Mouse (Mus musculus) liver, embryonic 12.5 days (tissue): Measurements from ENCODE around the gene Phc1. TPM values are rescaled to one million over a fixed set of nuclear protein-coding genes. Genes with fewer than 3 reads are reported as not detected.
A peak's percentile ranks its signal among the peaks of the same experiment; 100 is the strongest.

Source experiments
- ATAC-seq: fragments of 200-750 bp; cut with Nextera tagmentation; 2 replicates; pipeline ENCODE4 v1.8.0; 2017; ENCODE audit warnings: moderate number of reproducible peaks, mild to moderate bottlenecking, moderate library complexity
- H3K27ac ChIP-seq: fragments of 300-500 bp; sonication (generic); 2 replicates; pipeline ENCODE4 v1.5.1; 2016; ENCODE audit warnings: mild to moderate bottlenecking
- H3K27me3 ChIP-seq: fragments of 300-500 bp; sonication (generic); replicated peaks from 2 replicates; pipeline ENCODE4 v1.6.1; 2016; ENCODE audit warnings: mild to moderate bottlenecking, moderate library complexity
- H3K36me3 ChIP-seq: fragments of 300-500 bp; sonication (generic); 2 replicates; pipeline ENCODE4 v1.6.1; 2016; ENCODE audit warnings: mild to moderate bottlenecking, moderate library complexity
- H3K4me1 ChIP-seq: fragments of 300-500 bp; sonication (generic); 2 replicates; pipeline ENCODE4 v1.6.1; 2016
- H3K4me2 ChIP-seq: fragments of 300-500 bp; sonication (generic); 2 replicates; pipeline ENCODE4 v1.6.1; 2016; ENCODE audit warnings: mild to moderate bottlenecking, moderate library complexity
- H3K4me3 ChIP-seq: fragments of 300-500 bp; sonication (generic); 2 replicates; pipeline ENCODE4 v1.5.1; 2016; ENCODE audit warnings: mild to moderate bottlenecking, moderate library complexity
- H3K9ac ChIP-seq: fragments of 300-500 bp; sonication (generic); 2 replicates; pipeline ENCODE4 v1.6.1; 2016; ENCODE audit warnings: mild to moderate bottlenecking, moderate library complexity
- H3K9me3 ChIP-seq: fragments of 300-500 bp; sonication (generic); replicated peaks from 2 replicates; pipeline ENCODE4 v1.6.1; 2016; ENCODE audit warnings: mild to moderate bottlenecking, moderate library complexity
- WGBS: fragments of 180-500 bp; shearing (Covaris S2); methylation state at CpG from one replicate; pipeline ENCODE4 v1.1.7; 2016; ENCODE audit not compliant: insufficient replicate concordance; 5-methylcytosine and 5-hydroxymethylcytosine counted together
- polyA plus RNA-seq: library from polyadenylated mRNA; unstranded; fragments of >200 nt; fragmentation: Nextera tagmentation; extraction: Ambion mirVana; gene quantifications from 2 replicates; pipeline ENCODE4 v1.2.1, GENCODE M21; 2016

Gene Phc1
- polyA plus RNA-seq, 1 experiment from 2014 or later, result 4.5 TPM

DNA sequence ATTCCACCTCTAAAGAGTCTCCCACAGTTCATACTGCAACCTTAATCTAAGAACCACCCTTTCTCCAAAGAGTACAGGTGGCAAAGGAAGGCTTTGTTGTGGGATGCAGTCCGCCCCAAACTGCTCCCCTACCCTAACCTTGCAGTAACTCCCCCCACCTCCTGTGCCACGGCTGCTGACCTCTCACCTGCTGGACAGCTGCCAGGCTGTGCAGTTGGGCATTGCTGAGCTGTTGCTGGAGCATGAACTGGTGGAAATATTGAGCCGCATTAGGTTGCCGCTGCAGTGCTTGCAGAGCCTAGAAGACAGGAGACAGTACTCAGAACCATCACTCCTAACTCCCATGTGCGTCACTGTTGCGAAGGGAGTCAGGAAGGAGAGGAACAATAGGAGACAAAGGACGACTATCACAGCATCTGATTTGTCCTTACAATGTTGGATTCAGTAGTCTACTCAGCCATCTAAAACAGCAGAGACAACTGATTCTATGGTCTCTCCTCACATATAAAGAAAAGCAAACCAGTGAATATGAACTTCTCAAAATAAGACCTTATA lies 5.5 kb downstream of the Phc1 start:
- no peak for ATAC-seq
- Histone ChIP-seq H3K36me3 (peaks cover 39% of the 10 kb centered on the region), H3K4me3 (no peak overlapping the region), H3K9ac (no peak overlapping the region), H3K27ac (no peak overlapping the region), H3K9me3 (no peaks in the 10 kb centered on the region), H3K27me3 (no peaks in the 10 kb centered on the region), H3K4me1 (peaks cover 14% of the 10 kb centered on the region), H3K4me2 (no peak overlapping the region)
- 77% methylated on average over 7 of the region's 7 CpGs for WGBS

DNA sequence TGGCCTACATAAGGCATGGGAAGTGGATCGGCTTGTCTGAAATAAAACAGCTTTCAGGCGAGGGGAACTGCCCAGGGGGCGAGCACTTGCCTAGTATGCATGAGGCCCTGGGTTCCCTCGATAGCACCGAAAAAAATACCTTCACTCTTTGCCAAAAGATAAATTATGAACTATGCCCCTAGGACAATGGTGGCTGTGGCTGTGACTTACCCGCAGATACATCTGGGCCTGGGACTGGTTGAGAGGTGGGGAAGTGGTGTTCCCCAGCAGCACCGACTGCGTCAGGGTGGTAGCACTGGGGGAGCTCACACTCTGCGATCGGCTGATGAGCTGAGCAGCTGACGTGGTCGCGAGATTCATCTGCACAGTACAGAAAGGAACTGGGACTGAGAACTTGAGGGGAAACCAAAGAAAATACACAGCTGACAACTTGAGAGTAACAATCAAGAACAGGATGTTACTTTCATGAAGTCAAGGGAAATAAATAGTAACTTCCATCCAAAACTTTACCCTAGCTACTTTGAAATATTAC lies 7.2 kb downstream of the Phc1 start:
- ATAC-seq, result no peak
- H3K4me2 ChIP-seq, result no peak overlapping the region
- peaks cover under 1% of the 10 kb centered on the region; the same call in 1 of the 2 replicates for H3K4me1 ChIP-seq
- no peaks in the 10 kb centered on the region for H3K9me3 ChIP-seq
- no peak overlapping the region for H3K9ac ChIP-seq
- H3K27ac ChIP-seq, result no peak overlapping the region
- 81% methylated on average over 13 of the region's 13 CpGs for WGBS
- H3K27me3 ChIP-seq, result no peaks in the 10 kb centered on the region
- no peak overlapping the region for H3K4me3 ChIP-seq
- peaks cover 39% of the 10 kb centered on the region for H3K36me3 ChIP-seq

DNA sequence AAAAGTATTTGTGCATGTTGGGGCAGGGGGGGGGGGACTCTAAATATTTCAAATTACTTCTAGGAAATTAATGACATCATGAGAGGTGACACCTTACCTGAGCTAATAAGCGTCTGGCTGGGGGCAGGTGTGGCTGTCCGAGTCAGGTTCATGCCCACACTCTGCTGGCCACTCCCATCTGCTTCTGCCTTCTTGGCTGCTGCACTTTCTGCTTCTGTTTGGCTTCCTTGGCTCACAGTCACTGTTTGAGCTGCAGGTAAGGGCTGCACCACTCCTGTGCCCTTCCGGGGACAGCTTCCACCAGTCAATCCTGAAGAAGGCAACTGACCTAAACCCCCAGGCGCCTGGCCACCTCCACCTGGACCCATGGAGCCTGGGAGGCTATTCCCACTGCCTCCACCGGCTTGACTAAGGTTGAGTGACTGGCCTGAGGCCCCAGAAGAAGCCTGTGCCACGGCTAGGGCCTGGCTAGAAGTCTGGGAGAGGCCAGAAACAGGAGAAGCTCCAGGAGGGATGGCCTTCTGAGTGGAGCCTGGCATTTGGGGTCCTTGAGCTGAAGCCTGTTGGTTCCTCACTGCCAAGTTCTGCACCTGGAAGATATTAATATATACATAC lies 14.9 kb downstream of the Phc1 start:
- Histone ChIP-seq H3K4me1 (no peaks in the 10 kb centered on the region), H3K36me3 (peaks cover 29% of the 10 kb centered on the region), H3K9me3 (no peaks in the 10 kb centered on the region), H3K4me3 (no peak overlapping the region), H3K9ac (no peak overlapping the region), H3K27ac (no peak overlapping the region), H3K4me2 (no peak overlapping the region), H3K27me3 (no peaks in the 10 kb centered on the region)
- 83% methylated on average over 6 of the region's 6 CpGs for WGBS
- ATAC-seq, result no peak

DNA sequence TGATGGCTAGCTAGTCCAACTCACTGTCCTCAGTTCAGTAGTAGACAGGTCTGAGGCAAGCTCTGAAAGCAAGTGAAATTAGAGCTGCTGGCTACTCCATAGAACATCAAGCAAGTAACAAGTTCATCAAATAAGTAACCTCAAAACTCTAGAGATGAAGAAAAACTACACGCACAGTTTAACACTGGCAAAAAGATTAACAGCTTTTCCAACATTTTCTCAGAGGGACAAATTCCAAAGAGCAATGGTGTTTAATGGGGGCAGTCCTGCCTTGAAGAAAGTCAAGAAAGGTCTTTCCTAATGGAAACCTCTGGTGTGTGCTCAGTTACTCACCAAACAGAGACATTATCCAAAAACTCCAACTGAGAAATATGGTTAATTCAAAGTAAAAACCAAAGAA lies 21.6 kb downstream of the Phc1 start:
- Histone ChIP-seq H3K9ac (no peak overlapping the region), H3K27ac (no peak overlapping the region), H3K9me3 (no peaks in the 10 kb centered on the region), H3K4me2 (no peak overlapping the region), H3K4me1 (no peaks in the 10 kb centered on the region), H3K4me3 (no peak overlapping the region), H3K27me3 (no peaks in the 10 kb centered on the region), H3K36me3 (peaks cover 88% of the 10 kb centered on the region)
- 76% methylated on average over 1 of the region's 1 CpGs for WGBS
- no peak for ATAC-seq

DNA sequence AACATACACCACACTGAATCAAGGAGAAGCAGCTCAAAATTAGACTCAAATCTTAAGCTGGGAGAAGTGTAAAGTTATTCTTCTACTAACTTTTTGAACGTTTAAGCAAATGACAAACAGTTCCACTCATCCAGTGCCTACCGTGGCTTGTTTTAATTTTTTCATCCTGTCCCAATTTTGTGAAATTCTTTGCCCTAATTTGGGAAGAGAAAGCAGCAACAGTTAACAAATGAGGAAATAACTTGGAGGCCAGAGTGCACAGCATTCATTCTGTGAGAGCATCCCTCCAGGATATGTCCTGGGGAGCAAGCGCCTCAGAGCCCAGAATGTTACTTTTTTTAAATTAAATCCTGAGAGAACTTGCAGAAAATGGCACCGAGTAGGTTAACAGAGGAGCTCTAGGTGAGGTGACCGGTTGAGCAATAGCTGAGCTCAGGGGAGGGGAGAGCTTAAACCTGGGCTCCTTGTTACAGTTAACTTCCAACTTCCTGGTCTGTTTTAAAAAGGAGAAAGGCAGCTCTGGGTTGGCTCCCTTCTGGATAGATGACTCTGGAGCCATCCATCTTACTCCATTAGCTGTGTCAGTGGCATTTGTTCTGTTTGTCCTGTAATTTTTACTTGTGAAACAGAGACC lies 30.1 kb downstream of the Phc1 start:
- H3K9ac ChIP-seq, result peak overlapping the region; percentile 98
- H3K36me3 ChIP-seq, result peaks cover 40% of the 10 kb centered on the region
- peak overlapping the region; percentile 89 for H3K27ac ChIP-seq
- H3K4me2 ChIP-seq, result peak overlapping the region; percentile 75
- H3K27me3 ChIP-seq, result no peaks in the 10 kb centered on the region
- no peak for ATAC-seq
- peaks cover 18% of the 10 kb centered on the region for H3K4me1 ChIP-seq
- 38% methylated on average over 5 of the region's 5 CpGs for WGBS
- peak overlapping the region; percentile 98 for H3K4me3 ChIP-seq
- H3K9me3 ChIP-seq, result no peaks in the 10 kb centered on the region

DNA sequence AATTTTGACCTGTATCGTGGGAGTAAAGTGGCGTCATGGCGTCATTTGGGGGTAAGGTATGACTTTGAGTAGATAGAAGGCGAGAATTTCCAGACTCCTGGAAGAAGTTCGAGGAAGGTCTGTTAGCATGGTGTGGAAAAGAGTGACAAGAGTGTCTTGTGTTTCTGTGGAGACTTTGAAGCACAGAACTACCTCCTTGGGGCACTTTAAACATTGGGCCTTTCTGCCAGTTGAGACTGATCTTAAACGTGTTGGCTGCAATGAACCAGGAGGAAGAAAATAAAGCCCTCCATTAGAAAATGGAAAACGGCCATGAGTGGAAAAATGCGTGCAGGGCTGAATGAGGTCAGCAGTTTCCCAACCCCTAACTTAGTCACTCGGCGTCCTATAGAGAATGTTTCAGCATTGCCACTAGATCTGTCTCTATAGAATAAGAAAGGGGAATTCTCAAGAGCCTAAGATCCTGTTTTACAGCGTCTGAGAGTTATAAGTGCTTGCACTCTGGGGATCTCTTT lies 30.9 kb downstream of the Phc1 start:
- H3K9ac ChIP-seq, result peak overlapping the region; percentile 98
- no peaks in the 10 kb centered on the region for H3K27me3 ChIP-seq
- ATAC-seq, result no peak
- no peaks in the 10 kb centered on the region for H3K9me3 ChIP-seq
- peak overlapping the region; percentile 98 for H3K4me3 ChIP-seq
- peak overlapping the region; percentile 89 for H3K27ac ChIP-seq
- H3K36me3 ChIP-seq, result peaks cover 32% of the 10 kb centered on the region
- peaks cover 18% of the 10 kb centered on the region for H3K4me1 ChIP-seq
- WGBS, result 2% methylated on average over 11 of the region's 11 CpGs
- H3K4me2 ChIP-seq, result peak overlapping the region; percentile 75

DNA sequence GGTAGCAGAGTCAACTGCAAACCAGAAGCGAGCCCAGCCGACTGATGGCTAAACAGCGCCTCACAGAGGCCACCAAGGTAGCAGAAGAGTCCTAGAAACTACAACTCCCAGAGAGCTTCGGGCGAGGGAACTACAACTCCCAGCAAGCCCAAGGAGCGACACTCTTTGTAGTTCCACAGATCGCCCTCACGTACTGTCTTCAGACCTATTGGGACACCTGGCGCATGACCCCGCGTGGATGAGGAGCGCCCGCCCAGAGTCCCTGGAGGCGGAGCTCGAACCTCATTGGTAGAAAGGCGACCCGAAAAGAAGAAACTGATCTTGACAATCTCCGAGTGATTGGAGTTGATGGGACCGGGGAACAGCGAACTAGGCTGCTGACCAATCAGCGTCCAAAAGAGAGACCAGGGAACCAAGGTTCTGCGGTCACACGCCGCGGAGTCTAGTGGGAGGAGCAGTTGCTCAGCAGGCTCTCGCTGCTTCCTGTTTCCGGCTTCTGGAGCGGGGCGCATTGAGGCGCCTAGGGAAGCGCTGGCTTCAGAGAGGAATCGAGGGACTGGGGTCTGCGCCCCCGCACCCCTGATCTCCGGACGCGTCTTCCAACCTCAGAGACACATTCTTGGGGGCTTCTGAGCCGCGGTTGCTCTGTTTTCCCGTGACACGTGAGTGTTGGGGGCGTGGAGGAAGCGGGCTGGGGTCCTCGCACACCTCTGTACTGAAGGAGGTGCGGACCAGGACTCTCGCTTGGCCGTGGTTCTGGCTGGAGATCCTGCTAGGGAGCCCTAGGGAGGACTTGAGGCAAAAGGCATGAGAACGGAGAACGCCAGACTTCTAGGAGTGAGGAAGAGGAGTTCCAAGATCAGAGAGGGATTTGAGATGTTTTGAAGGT lies 31.6 kb downstream of the Phc1 start, which contains the start of gene M6pr:
Gene M6pr, plus strand, starts transcription at position 216 of the 889 bp plus-strand sequence.
- peak within 1 kb of the TSS; percentile 89 for H3K27ac ChIP-seq
- H3K9me3 ChIP-seq, result no peaks in the 10 kb centered on the region
- H3K4me1 ChIP-seq, result peaks cover 18% of the 10 kb centered on the region
- H3K36me3 ChIP-seq, result peaks cover 24% of the 10 kb centered on the region
- WGBS, result under 1% methylated on average over 49 of the region's 49 CpGs
- peak within 1 kb of the TSS; percentile 75 for H3K4me2 ChIP-seq
- H3K4me3 ChIP-seq, result peak within 1 kb of the TSS; percentile 98
- H3K9ac ChIP-seq, result peak within 1 kb of the TSS; percentile 98
- ATAC-seq, result peak; percentile 97
- H3K27me3 ChIP-seq, result no peaks in the 10 kb centered on the region

DNA sequence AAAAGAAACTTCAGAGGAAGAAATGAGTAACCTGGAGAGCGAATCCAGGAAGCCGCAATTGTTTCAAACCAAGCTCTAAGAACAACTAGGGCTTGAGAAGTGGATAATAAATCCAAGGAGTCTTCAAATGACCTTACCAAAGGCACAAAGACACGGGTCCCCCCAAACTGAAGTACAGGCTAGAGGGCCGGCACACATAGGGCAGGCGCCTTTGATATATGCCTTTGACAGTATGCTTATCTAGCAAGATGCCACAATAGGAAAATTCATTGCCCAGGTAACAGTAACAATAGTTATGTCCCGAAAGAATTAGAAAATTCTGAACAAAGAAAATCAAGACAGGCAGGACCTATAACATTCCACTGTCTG lies 32.2 kb downstream of the Phc1 start:
- Histone ChIP-seq H3K36me3 (peaks cover 18% of the 10 kb centered on the region), H3K9me3 (no peaks in the 10 kb centered on the region), H3K9ac (peak overlapping the region; percentile 98; the same call in 1 of the 2 replicates), H3K27me3 (no peaks in the 10 kb centered on the region), H3K4me1 (peaks cover 18% of the 10 kb centered on the region), H3K27ac (no peak overlapping the region), H3K4me3 (peak overlapping the region; percentile 98), H3K4me2 (peak overlapping the region; percentile 75)
- WGBS, result 71% methylated on average over 6 of the region's 6 CpGs
- ATAC-seq, result peak; percentile 0; the same call in 1 of the 2 replicates

DNA sequence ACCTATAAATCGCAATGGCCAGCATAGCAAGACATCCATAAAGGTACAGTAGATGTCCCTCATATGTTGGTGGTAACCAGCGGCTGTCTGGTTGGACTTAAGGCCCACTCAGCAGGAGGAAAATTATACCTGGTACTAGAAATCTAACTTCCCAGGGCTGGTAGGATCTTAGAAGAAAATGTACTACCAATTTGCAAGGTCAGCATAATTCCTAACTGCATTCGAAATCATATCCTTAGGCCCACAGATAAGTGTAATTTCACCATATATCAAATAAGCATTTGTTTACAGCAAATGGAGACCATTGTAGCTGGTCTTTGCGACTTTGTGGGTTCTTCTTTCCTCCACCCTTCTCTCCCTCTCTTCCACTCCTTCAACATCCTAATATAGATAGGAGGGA lies 33.7 kb downstream of the Phc1 start:
- no peak for ATAC-seq
- 78% methylated on average over 4 of the region's 4 CpGs for WGBS

DNA sequence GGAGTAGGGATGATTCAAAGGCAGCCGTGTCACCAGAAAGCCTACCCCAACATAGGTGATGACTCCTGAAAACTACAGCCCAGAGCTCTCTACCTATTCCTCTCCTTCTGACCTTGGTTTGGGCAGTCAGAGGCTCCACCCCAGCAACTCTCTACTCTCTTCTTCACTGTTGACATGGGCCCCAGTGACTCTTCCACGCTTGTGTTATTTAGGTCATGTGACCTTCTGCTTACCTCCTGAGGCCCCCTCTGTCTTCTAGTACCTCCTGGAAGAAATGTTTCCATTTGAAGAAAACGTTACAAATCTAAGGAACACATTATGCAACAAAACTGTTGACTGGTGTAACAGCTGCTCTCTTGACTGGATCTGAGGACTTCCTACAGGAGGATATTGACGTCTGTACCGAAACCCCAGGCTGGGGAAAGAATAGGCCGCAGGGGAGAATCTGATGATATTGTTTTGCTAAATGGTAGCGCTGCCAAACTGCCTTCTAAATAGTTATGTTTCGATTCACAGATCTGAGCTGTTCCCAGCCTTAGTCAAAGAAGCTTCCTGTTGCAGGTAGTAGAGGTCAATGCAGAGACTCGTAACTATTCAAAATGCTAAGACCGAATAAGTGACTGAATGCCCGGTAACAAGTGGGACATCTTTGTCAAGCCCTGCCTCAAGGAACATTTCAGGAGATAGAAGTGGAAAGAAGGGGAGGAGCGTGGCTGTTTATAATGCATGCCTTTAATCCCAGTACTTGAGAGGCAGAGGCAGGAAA lies 35.4 kb downstream of the Phc1 start:
- Histone ChIP-seq H3K9ac (no peak overlapping the region), H3K27me3 (no peaks in the 10 kb centered on the region), H3K4me3 (no peak overlapping the region), H3K9me3 (no peaks in the 10 kb centered on the region), H3K4me2 (no peak overlapping the region), H3K27ac (no peak overlapping the region), H3K4me1 (peaks cover 2% of the 10 kb centered on the region), H3K36me3 (no peaks in the 10 kb centered on the region)
- WGBS, result 74% methylated on average over 12 of the region's 12 CpGs
- no peak for ATAC-seq

More for the DNA sequence above, 33.7 kb downstream of the Phc1 start:
- Histone ChIP-seq H3K27ac (no peak overlapping the region), H3K27me3 (no peaks in the 10 kb centered on the region), H3K4me1 (peaks cover 18% of the 10 kb centered on the region), H3K36me3 (peaks cover 4% of the 10 kb centered on the region), H3K4me3 (no peak overlapping the region), H3K9ac (no peak overlapping the region), H3K4me2 (no peak overlapping the region), H3K9me3 (no peaks in the 10 kb centered on the region)

DNA sequence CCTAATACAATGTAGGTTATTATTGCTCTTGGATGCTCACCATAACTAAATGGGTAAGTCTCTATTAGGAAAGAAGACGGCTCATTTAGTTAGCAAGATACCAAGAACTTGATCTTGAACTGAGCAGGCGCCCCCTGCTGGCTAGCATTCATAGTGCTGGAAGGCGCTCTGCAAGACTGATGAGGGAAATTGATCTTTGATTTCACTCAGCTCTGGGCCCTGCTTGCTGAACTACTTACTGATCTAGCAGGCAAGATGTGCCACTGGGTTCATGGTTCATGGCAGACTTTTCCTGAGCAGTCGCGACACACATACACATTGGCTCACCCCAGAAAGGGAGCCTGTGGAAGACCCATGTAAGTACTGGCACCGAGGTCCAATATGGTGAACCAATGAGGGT lies 36.0 kb downstream of the Phc1 start:
- Histone ChIP-seq H3K9ac (no peak overlapping the region), H3K36me3 (no peaks in the 10 kb centered on the region), H3K9me3 (no peaks in the 10 kb centered on the region), H3K4me2 (no peak overlapping the region), H3K27ac (no peak overlapping the region), H3K4me3 (no peak overlapping the region), H3K4me1 (peaks cover 5% of the 10 kb centered on the region; the same call in 1 of the 2 replicates), H3K27me3 (no peaks in the 10 kb centered on the region)
- ATAC-seq, result no peak
- WGBS, result 31% methylated on average over 6 of the region's 6 CpGs
